Mouse (Mus musculus) kidney, postnatal 10 days (tissue): Measurements from ENCODE around the gene Zfp961.
"Not testable (repeated sequence)": the region's sequence is repeated elsewhere in the genome, so short reads cannot be mapped to it uniquely, and the experiment has no call there.

Experiments
- DNase-seq: peaks from one replicate; pipeline ENCODE4 v3.0.0; 2021; ENCODE audit warnings: mixed read lengths

The Zfp961 gene

GRCm38 (mm10) chr8:71964051-71964450, 13.2 kb downstream of the Zfp961 start:
- no peak for DNase-seq

GRCm38 (mm10) chr8:71965166-71965565, 14.3 kb downstream of the Zfp961 start:
- no peak for DNase-seq

GRCm38 (mm10) chr8:71966411-71966810, 15.6 kb downstream of the Zfp961 start:
- no peak for DNase-seq

- DNase-seq: no peak
Measured at GRCm38 (mm10) chr8:71967261-71967660, 16.4 kb downstream of the Zfp961 start.

GRCm38 (mm10) chr8:71968100-71968499, 17.3 kb downstream of the Zfp961 start:
- no peak for DNase-seq

GRCm38 (mm10) chr8:71968636-71969035, 17.8 kb downstream of the Zfp961 start:
- no peak for DNase-seq

GRCm38 (mm10) chr8:71971945-71972344, 21.1 kb downstream of the Zfp961 start:
- DNase-seq: peak; percentile 36

GRCm38 (mm10) chr8:71974211-71974610, 23.4 kb downstream of the Zfp961 start:
- no peak for DNase-seq

GRCm38 (mm10) chr8:71981032-71981431, 30.2 kb downstream of the Zfp961 start:
- peak; percentile 54 for DNase-seq

- DNase-seq: no peak
Measured at GRCm38 (mm10) chr8:71981456-71981855, 30.6 kb downstream of the Zfp961 start.

GRCm38 (mm10) chr8:71984601-71985000, 33.8 kb downstream of the Zfp961 start:
- no peak for DNase-seq

GRCm38 (mm10) chr8:71988110-71988866, 37.5 kb downstream of the Zfp961 start:
- peak; percentile 77 for DNase-seq

- no peak for DNase-seq
Measured at GRCm38 (mm10) chr8:71988867-71989599, 38.2 kb downstream of the Zfp961 start.

- DNase-seq: no peak
Measured at GRCm38 (mm10) chr8:71999434-71999833, 48.6 kb downstream of the Zfp961 start.

- DNase-seq: no peak
Measured at GRCm38 (mm10) chr8:72000223-72000622, 49.4 kb downstream of the Zfp961 start.

- no peak for DNase-seq
Measured at GRCm38 (mm10) chr8:72002942-72003341, 52.1 kb downstream of the Zfp961 start.

- DNase-seq: no peak
Measured at GRCm38 (mm10) chr8:72005912-72006311, 55.1 kb downstream of the Zfp961 start.

GRCm38 (mm10) chr8:72006763-72007162, 55.9 kb downstream of the Zfp961 start:
- no peak for DNase-seq

- peak; percentile 47 for DNase-seq
Measured at GRCm38 (mm10) chr8:72008134-72008641, 57.4 kb downstream of the Zfp961 start.

GRCm38 (mm10) chr8:72009473-72009872, 58.6 kb downstream of the Zfp961 start, which contains the start of gene Cyp4f18:
Cyp4f18 (minus strand) TSS chr8:72009626.
- no peak for DNase-seq

- not testable (repeated sequence) for DNase-seq
Measured at GRCm38 (mm10) chr8:72013506-72014228, 62.8 kb downstream of the Zfp961 start.

- not testable (repeated sequence) for DNase-seq
Measured at GRCm38 (mm10) chr8:72017339-72017738, 66.5 kb downstream of the Zfp961 start.

GRCm38 (mm10) chr8:72018141-72018540, 67.3 kb downstream of the Zfp961 start:
- DNase-seq: peak; percentile 20
